Mouse (Mus musculus): ENCODE measurements around the gene Erp27. TPM values are rescaled to one million over a fixed set of nuclear protein-coding genes. Genes with fewer than 3 reads are reported as not detected.

Gene Erp27
- polyA plus RNA-seq, 1 experiment from 2014 or later: not detected

- Histone ChIP-seq H3K4me1 (peaks cover 11% of the 10 kb centered on the region), H3K4me3 (no peak overlapping the region), H3K36me3 (no peaks in the 10 kb centered on the region), H3K27me3 (ENCODE audit: low read depth, poor library complexity, severe bottlenecking) (no peaks in the 10 kb centered on the region), H3K27ac (replicated peaks) (no peak overlapping the region), H3K9me3 (replicated peaks) (no peaks in the 10 kb centered on the region)
- 75% methylated on average over 4 of the region's 4 CpGs for WGBS
- DNase-seq (ENCODE audit: low spot score): no peak
These were observed 25.7 kb upstream of the Erp27 start for GRCm38 (mm10) chr6:136947716-136948115.

GRCm38 (mm10) chr6:136946943-136947342, 25.0 kb upstream of the Erp27 start:
- H3K4me3 ChIP-seq: no peak overlapping the region
- H3K4me1 ChIP-seq: peaks cover 11% of the 10 kb centered on the region
- 52% methylated on average over 9 of the region's 9 CpGs for WGBS
- H3K36me3 ChIP-seq: no peaks in the 10 kb centered on the region
- no peak overlapping the region for H3K27ac ChIP-seq (replicated peaks)
- no peak for DNase-seq (ENCODE audit: low spot score)
- no peaks in the 10 kb centered on the region for H3K9me3 ChIP-seq (replicated peaks)
- H3K27me3 ChIP-seq (ENCODE audit: low read depth, poor library complexity, severe bottlenecking): no peaks in the 10 kb centered on the region

- Histone ChIP-seq H3K4me1 (peaks cover 13% of the 10 kb centered on the region), H3K9me3 (replicated peaks) (no peaks in the 10 kb centered on the region), H3K4me3 (no peak overlapping the region), H3K27me3 (ENCODE audit: low read depth, poor library complexity, severe bottlenecking) (no peaks in the 10 kb centered on the region), H3K27ac (replicated peaks) (no peak overlapping the region), H3K36me3 (no peaks in the 10 kb centered on the region)
- DNase-seq (ENCODE audit: low spot score): no peak
- WGBS: 90% methylated on average over 5 of the region's 5 CpGs
These were observed 24.3 kb upstream of the Erp27 start for GRCm38 (mm10) chr6:136946241-136946640.

- no peak for DNase-seq (ENCODE audit: low spot score)
- no peaks in the 10 kb centered on the region for H3K9me3 ChIP-seq (replicated peaks)
- H3K36me3 ChIP-seq: no peaks in the 10 kb centered on the region
- H3K4me3 ChIP-seq: no peak overlapping the region
- H3K4me1 ChIP-seq: peaks cover 15% of the 10 kb centered on the region
- 90% methylated on average over 8 of the region's 8 CpGs for WGBS
- H3K27ac ChIP-seq (replicated peaks): no peak overlapping the region
- no peaks in the 10 kb centered on the region for H3K27me3 ChIP-seq (ENCODE audit: low read depth, poor library complexity, severe bottlenecking)
These were observed 22.5 kb upstream of the Erp27 start for GRCm38 (mm10) chr6:136944511-136944910.

- Histone ChIP-seq H3K27ac (replicated peaks) (no peak overlapping the region), H3K9me3 (replicated peaks) (no peaks in the 10 kb centered on the region), H3K27me3 (ENCODE audit: low read depth, poor library complexity, severe bottlenecking) (no peaks in the 10 kb centered on the region), H3K4me3 (no peak overlapping the region), H3K4me1 (peaks cover 15% of the 10 kb centered on the region), H3K36me3 (no peaks in the 10 kb centered on the region)
- DNase-seq (ENCODE audit: low spot score): no peak
These were observed 21.4 kb upstream of the Erp27 start for GRCm38 (mm10) chr6:136943392-136943791.

GRCm38 (mm10) chr6:136942280-136942679, 20.3 kb upstream of the Erp27 start:
- no peak for DNase-seq (ENCODE audit: low spot score)
- WGBS: 90% methylated on average over 9 of the region's 9 CpGs

GRCm38 (mm10) chr6:136941051-136942021, 19.4 kb upstream of the Erp27 start, which contains the start of gene Arhgdib:
Gene Arhgdib (minus strand): TSS chr6:136941899.
- DNase-seq (ENCODE audit: low spot score): no peak
- Histone ChIP-seq H3K4me1 (peaks cover 7% of the 10 kb centered on the region; the same call in 1 of the 2 replicates), H3K4me3 (no peak within 1 kb of the TSS), H3K9me3 (replicated peaks) (no peaks in the 10 kb centered on the region), H3K27me3 (ENCODE audit: low read depth, poor library complexity, severe bottlenecking) (no peaks in the 10 kb centered on the region), H3K27ac (replicated peaks) (peak within 1 kb of the TSS; percentile 42), H3K36me3 (no peaks in the 10 kb centered on the region)
- WGBS: 64% methylated on average over 12 of the region's 12 CpGs

More at GRCm38 (mm10) chr6:136942280-136942679, 20.3 kb upstream of the Erp27 start:
- no peak overlapping the region for H3K4me3 ChIP-seq
- no peaks in the 10 kb centered on the region for H3K9me3 ChIP-seq (replicated peaks)
- H3K4me1 ChIP-seq: peaks cover 15% of the 10 kb centered on the region
- no peaks in the 10 kb centered on the region for H3K27me3 ChIP-seq (ENCODE audit: low read depth, poor library complexity, severe bottlenecking)
- H3K36me3 ChIP-seq: no peaks in the 10 kb centered on the region
- H3K27ac ChIP-seq (replicated peaks): no peak overlapping the region

- Histone ChIP-seq H3K9me3 (replicated peaks) (no peaks in the 10 kb centered on the region), H3K36me3 (no peaks in the 10 kb centered on the region), H3K27ac (replicated peaks) (no peak overlapping the region), H3K4me3 (no peak overlapping the region), H3K27me3 (ENCODE audit: low read depth, poor library complexity, severe bottlenecking) (no peaks in the 10 kb centered on the region), H3K4me1 (peaks cover 5% of the 10 kb centered on the region; the same call in 1 of the 2 replicates)
- 83% methylated on average over 11 of the region's 11 CpGs for WGBS
- DNase-seq (ENCODE audit: low spot score): no peak
These were observed 18.4 kb upstream of the Erp27 start for GRCm38 (mm10) chr6:136940188-136940960.

GRCm38 (mm10) chr6:136939326-136940187, 17.6 kb upstream of the Erp27 start:
- H3K36me3 ChIP-seq: no peaks in the 10 kb centered on the region
- no peak for DNase-seq (ENCODE audit: low spot score)
- H3K27ac ChIP-seq (replicated peaks): no peak overlapping the region
- H3K4me3 ChIP-seq: no peak overlapping the region
- whole genome bisulfite sequencing: 86% methylated on average over 14 of the region's 14 CpGs
- no peaks in the 10 kb centered on the region for H3K9me3 ChIP-seq (replicated peaks)
- peaks cover 8% of the 10 kb centered on the region; the same call in 1 of the 2 replicates for H3K4me1 ChIP-seq
- H3K27me3 ChIP-seq (ENCODE audit: low read depth, poor library complexity, severe bottlenecking): no peaks in the 10 kb centered on the region

- H3K27me3 ChIP-seq (ENCODE audit: low read depth, poor library complexity, severe bottlenecking): no peaks in the 10 kb centered on the region
- no peak overlapping the region for H3K27ac ChIP-seq (replicated peaks)
- H3K36me3 ChIP-seq: no peaks in the 10 kb centered on the region
- no peak for DNase-seq (ENCODE audit: low spot score)
- H3K9me3 ChIP-seq (replicated peaks): no peaks in the 10 kb centered on the region
- H3K4me1 ChIP-seq: peaks cover 8% of the 10 kb centered on the region; the same call in 1 of the 2 replicates
- 83% methylated on average over 18 of the region's 18 CpGs for WGBS
- no peak overlapping the region for H3K4me3 ChIP-seq
These were observed 16.5 kb upstream of the Erp27 start for GRCm38 (mm10) chr6:136938331-136939126.

GRCm38 (mm10) chr6:136937117-136937516, 15.1 kb upstream of the Erp27 start:
- Histone ChIP-seq H3K9me3 (replicated peaks) (no peaks in the 10 kb centered on the region), H3K27ac (replicated peaks) (no peak overlapping the region), H3K4me1 (peaks cover 8% of the 10 kb centered on the region; the same call in 1 of the 2 replicates), H3K27me3 (ENCODE audit: low read depth, poor library complexity, severe bottlenecking) (no peaks in the 10 kb centered on the region), H3K4me3 (no peak overlapping the region), H3K36me3 (no peaks in the 10 kb centered on the region)
- WGBS: 88% methylated on average over 3 of the region's 3 CpGs
- no peak for DNase-seq (ENCODE audit: low spot score)

All from midbrain, embryonic 10.5 days (tissue).